Mouse (Mus musculus) thymus, adult 18-20 months (tissue): ENCODE measurements around the gene Tyw1.

Source experiments
- DNase-seq, 2 experiments: peaks; one replicate each; pipeline ENCODE4 v3.0.0; 2022; ENCODE audit warnings: mixed read lengths in 2 of 2

The Tyw1 gene

GRCm38 (mm10) chr5:130264433-130265005 lies 9.1 kb downstream of the Tyw1 start:
- no peak for DNase-seq

- DNase-seq, result no peak
These were observed 11.2 kb downstream of the Tyw1 start for GRCm38 (mm10) chr5:130266651-130267050.

GRCm38 (mm10) chr5:130267316-130267715 lies 11.9 kb downstream of the Tyw1 start:
- DNase-seq, result no peak

GRCm38 (mm10) chr5:130268976-130269375 lies 13.6 kb downstream of the Tyw1 start:
- no peak for DNase-seq

- DNase-seq, result no peak
These were observed 16.9 kb downstream of the Tyw1 start for GRCm38 (mm10) chr5:130272344-130272743.

GRCm38 (mm10) chr5:130273046-130273445 lies 17.6 kb downstream of the Tyw1 start:
- no peak for DNase-seq

- DNase-seq, result no peak
These were observed 20.1 kb downstream of the Tyw1 start for GRCm38 (mm10) chr5:130275509-130275908.

- DNase-seq, result no peak
These were observed 22.6 kb downstream of the Tyw1 start for GRCm38 (mm10) chr5:130278011-130278472.

GRCm38 (mm10) chr5:130283079-130283732 lies 27.8 kb downstream of the Tyw1 start:
- no peak for DNase-seq

GRCm38 (mm10) chr5:130288106-130288505 lies 32.7 kb downstream of the Tyw1 start:
- DNase-seq, result no peak

- DNase-seq, result no peak
These were observed 34.8 kb downstream of the Tyw1 start for GRCm38 (mm10) chr5:130290242-130290641.

- no peak for DNase-seq
These were observed 35.4 kb downstream of the Tyw1 start for GRCm38 (mm10) chr5:130290775-130291174.

GRCm38 (mm10) chr5:130292976-130293375 lies 37.6 kb downstream of the Tyw1 start:
- no peak for DNase-seq

- no peak for DNase-seq
These were observed 38.5 kb downstream of the Tyw1 start for GRCm38 (mm10) chr5:130293941-130294340.

- DNase-seq, result no peak
These were observed 39.2 kb downstream of the Tyw1 start for GRCm38 (mm10) chr5:130294598-130294997.

GRCm38 (mm10) chr5:130296071-130296470 lies 40.7 kb downstream of the Tyw1 start:
- no peak for DNase-seq

GRCm38 (mm10) chr5:130298831-130299460 lies 43.5 kb downstream of the Tyw1 start:
- no peak for DNase-seq

GRCm38 (mm10) chr5:130299526-130299925 lies 44.1 kb downstream of the Tyw1 start:
- no peak for DNase-seq

GRCm38 (mm10) chr5:130303611-130304010 lies 48.2 kb downstream of the Tyw1 start:
- no peak for DNase-seq

GRCm38 (mm10) chr5:130307921-130308320 lies 52.5 kb downstream of the Tyw1 start:
- DNase-seq, result no peak

- no peak for DNase-seq
These were observed 54.7 kb downstream of the Tyw1 start for GRCm38 (mm10) chr5:130310077-130310476.

GRCm38 (mm10) chr5:130310827-130311226 lies 55.4 kb downstream of the Tyw1 start:
- DNase-seq, result no peak

GRCm38 (mm10) chr5:130313488-130313887 lies 58.1 kb downstream of the Tyw1 start:
- DNase-seq, result no peak

GRCm38 (mm10) chr5:130314926-130315325 lies 59.5 kb downstream of the Tyw1 start:
- DNase-seq, result no peak
